Mouse (Mus musculus): ENCODE results near the gene Mrps16.

Gene Mrps16

GRCm38 (mm10) chr14:20363230-20363629 lies 30.2 kb downstream of the Mrps16 start:
- no peak for DNase-seq (ENCODE audit: low spot score)

GRCm38 (mm10) chr14:20347991-20348541 lies 45.4 kb downstream of the Mrps16 start, which contains the start of the genes Ecd and Fam149b:
TSS of gene Ecd (minus strand) at chr14:20348121.
TSS of gene Fam149b (plus strand) at chr14:20348162.
- peak; percentile 98 for DNase-seq (ENCODE audit: low spot score)

GRCm38 (mm10) chr14:20347441-20347990 lies 45.9 kb downstream of the Mrps16 start:
- DNase-seq (ENCODE audit: low spot score) = no peak

DNA sequence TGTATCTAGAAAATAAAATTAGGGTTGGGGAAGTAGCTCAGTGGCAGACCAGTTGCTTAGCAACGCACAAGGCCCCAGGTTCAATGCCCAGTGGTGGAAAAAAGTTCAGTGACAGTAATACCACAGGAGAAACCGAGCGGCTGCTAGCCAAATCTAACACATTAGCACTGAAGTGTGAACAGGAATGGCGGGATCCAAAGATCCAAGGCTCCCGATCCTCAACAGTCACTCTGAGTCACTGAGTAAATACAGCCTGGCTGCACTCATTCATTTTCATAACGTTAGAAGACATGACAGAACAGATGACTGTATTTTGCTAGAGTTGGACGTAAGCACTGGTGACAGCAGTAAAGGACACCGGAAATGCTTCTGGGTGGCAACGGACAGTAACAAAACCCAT lies 47.5 kb downstream of the Mrps16 start:
- no peak for DNase-seq (ENCODE audit: low spot score)

- DNase-seq (ENCODE audit: low spot score) = no peak
Measured at GRCm38 (mm10) chr14:20340866-20341265, 52.6 kb downstream of the Mrps16 start.

DNA sequence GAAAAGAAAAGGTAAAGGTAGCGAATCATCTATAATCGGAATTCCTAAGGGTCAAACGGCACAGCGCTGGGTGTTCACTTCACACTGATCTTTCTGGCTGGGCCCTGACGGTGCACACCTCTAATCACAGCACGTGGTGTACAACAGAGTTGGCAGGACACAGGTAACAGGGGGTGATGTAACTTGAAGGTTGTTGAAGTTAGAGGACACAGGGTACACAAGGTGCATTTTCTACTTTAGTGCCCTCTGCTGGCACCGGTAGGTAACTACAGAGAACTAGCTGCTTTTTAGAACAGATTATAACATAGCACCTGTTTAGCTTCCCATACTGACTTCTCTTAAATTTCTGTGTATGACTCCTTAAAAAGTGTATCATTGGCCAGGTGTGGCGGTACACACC lies 53.3 kb downstream of the Mrps16 start:
- peak; percentile 39 for DNase-seq (ENCODE audit: low spot score)

DNA sequence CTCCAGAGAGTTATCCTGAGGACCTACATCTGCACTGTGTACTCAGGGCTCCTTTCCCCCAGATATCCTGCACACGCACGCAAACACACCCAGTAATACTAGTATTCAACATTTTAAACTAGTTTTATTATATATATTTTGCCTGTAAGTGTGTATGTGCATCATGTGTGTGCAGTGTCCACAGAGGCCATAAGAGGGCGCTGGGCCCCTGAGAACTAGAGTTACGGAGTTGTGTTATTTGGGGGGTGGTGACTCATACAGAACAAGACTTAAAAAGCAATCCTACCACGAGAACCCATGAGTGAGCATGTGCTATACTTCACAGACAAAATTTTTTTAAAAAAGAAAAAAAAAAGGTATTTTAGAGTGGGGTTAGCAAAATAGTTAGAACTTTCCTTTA lies 54.0 kb downstream of the Mrps16 start:
- DNase-seq (ENCODE audit: low spot score) = no peak

Data from retina, embryonic 14.5 days (tissue).